8 mouse cellular contexts compared by ENCODE assay signal in the genomic region with DNA sequence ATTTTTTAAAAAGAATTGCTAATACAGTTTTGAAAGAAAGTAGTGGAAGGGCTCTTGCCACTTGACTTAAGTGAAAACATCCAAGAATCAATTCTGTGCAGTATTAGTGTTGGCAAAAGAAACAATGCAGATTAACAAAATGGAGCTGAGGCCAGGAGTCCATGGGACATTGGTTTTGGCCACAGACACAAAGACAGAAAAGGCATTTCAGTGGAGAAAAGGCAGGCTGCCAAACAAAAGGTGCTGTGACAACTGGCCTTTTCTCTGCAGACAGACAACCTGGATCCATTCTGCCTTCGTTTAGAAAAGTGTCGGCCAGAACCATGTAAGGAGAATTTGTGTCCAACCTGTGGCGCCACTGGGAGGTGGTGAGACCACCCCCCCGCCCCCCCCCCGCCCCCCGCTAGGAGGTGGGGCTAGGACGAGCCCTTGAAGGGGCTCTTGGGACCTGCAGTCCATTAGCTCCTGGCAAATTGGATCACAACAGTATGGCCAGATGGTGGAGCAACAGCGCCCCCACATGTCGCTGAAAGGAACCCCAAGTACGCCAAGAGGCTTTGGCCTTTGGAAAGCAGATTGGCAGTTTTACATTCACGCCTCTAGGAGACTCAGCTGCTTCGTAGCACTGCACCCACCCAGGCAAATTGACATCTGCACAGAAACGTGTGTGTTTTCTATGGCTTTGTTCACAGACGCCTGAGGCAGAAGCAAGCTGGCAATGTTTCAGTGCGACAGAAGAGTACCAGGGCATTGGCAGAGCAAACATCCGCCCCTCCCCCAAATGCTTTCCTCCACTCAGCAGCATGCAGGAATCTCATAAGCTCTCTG. TPM values are rescaled to one million over a fixed set of nuclear protein-coding genes. Genes with fewer than 3 reads are reported as not detected.
DNase-seq lines count a peak whose midpoint lies in the region; ATAC-seq lines count a peak whose summit lies in the region.

No protein-coding gene starts in this region.

- peaks cover 10% of the 10 kb centered on the region for H3K4me1 ChIP-seq in hindbrain, embryonic 13.5 days (replicated peaks)

- no peaks in the 10 kb centered on the region for H3K36me3 ChIP-seq in hindbrain, embryonic 13.5 days

- H3K27ac ChIP-seq in hindbrain, embryonic 13.5 days: peak overlapping the region; percentile 68

- H3K4me2 ChIP-seq in hindbrain, embryonic 13.5 days: peak overlapping the region; percentile 48

- peak overlapping the region; percentile 10; the same call in 1 of the 2 replicates for H3K4me3 ChIP-seq in hindbrain, embryonic 13.5 days

- ATAC-seq in hindbrain, embryonic 13.5 days (ENCODE audit: low FRiP score): peak; percentile 88

- no peaks in the 10 kb centered on the region for H3K9me3 ChIP-seq in hindbrain, embryonic 13.5 days

- 3% methylated on average over 16 of the region's 16 CpGs for WGBS in hindbrain, embryonic 13.5 days

- H3K9ac ChIP-seq in hindbrain, embryonic 13.5 days: peak overlapping the region; percentile 36; the same call in 1 of the 2 replicates

- 0 out of 2 replicates have a peak, but pooled peaks cover 3% of the 10 kb centered on the region for H3K27me3 ChIP-seq in hindbrain, embryonic 13.5 days

- DNase-seq in MN1 (ENCODE audit: low spot score): peak; percentile 90
- DNase-seq in cerebellum, adult 9-11 months: peak; percentile 82
- DNase-seq in frontal cortex, postnatal 14 days (ENCODE audit: low spot score in 2 of 2): peak; percentile 84 to 86
- peak; percentile 92 to 95 for DNase-seq in layer of hippocampus, postnatal 14 days (ENCODE audit: low spot score in 2 of 2)
- DNase-seq in lung, postnatal 25 days (ENCODE audit: low spot score): peak; percentile 92
- DNase-seq in retina, postnatal 7 days (ENCODE audit: low read depth, low spot score): peak; percentile 90
- peak; percentile 82 for DNase-seq in urinary bladder, adult 18-20 months (ENCODE audit: low spot score in 2 of 2)

RNA-seq across cellular contexts. Expression of a gene that starts 8.5 kb away (rescaled TPM):
- polyA plus RNA-seq in hindbrain, embryonic 13.5 days (2015; fragmentation: Nextera tagmentation; extraction: Ambion mirVana): 27.6 and 31.4 TPM in 2 replicates
- 10 to 100 TPM; 36.3 to 40.9 TPM for total RNA-seq in layer of hippocampus, postnatal 14 days (2021)

RNA-seq across cellular contexts. Expression of a gene that starts 18.5 kb away (rescaled TPM):
- polyA plus RNA-seq in hindbrain, embryonic 13.5 days (2015; fragmentation: Nextera tagmentation; extraction: Ambion mirVana): not detected in 2 replicates
- total RNA-seq in layer of hippocampus, postnatal 14 days (2021): not detected

RNA-seq across cellular contexts. Expression of a gene that starts 36.0 kb away (rescaled TPM):
- polyA plus RNA-seq in hindbrain, embryonic 13.5 days (2015; fragmentation: Nextera tagmentation; extraction: Ambion mirVana): 3.8 and 4.0 TPM in 2 replicates
- total RNA-seq in layer of hippocampus, postnatal 14 days (2021): 1 to 10 TPM; 5.5 to 6.1 TPM

Comparison
In these comparisons a context has a peak if more than half of its experiments do, and no peak if none do; other contexts are left out.
1. Peak in every context shown above with its lines: DNase-seq, ATAC-seq, H3K4me3 ChIP-seq and H3K27ac ChIP-seq.